Mouse (Mus musculus) cerebellum, adult 11-12 months (tissue): ENCODE measurements around the gene Sowaha.
A peak's percentile ranks its signal among the peaks of the same experiment; 100 is the strongest.
"Not testable (repeated sequence)": the region's sequence is repeated elsewhere in the genome, so short reads cannot be mapped to it uniquely, and the experiment has no call there.

Source experiments
- DNase-seq: peaks from one replicate; pipeline ENCODE4 v3.0.0; 2022

Gene Sowaha

GRCm38 (mm10) chr11:53431347-53432056, 48.6 kb downstream of the Sowaha start:
- DNase-seq = no peak

- DNase-seq = peak; percentile 100
Observed at GRCm38 (mm10) chr11:53430670-53431346, 49.3 kb downstream of the Sowaha start, which contains the start of the genes Uqcrq and Gdf9. Gene Uqcrq (minus strand): TSS chr11:53430831. Gene Gdf9 (plus strand): TSS chr11:53431023.

- DNase-seq = no peak
Observed at GRCm38 (mm10) chr11:53430300-53430669, 49.8 kb downstream of the Sowaha start.

- DNase-seq = no peak
Observed at GRCm38 (mm10) chr11:53429182-53429581, 50.9 kb downstream of the Sowaha start.

GRCm38 (mm10) chr11:53428716-53429057, 51.4 kb downstream of the Sowaha start:
- DNase-seq = no peak

- DNase-seq = no peak
Observed at GRCm38 (mm10) chr11:53427993-53428715, 51.9 kb downstream of the Sowaha start.

GRCm38 (mm10) chr11:53426914-53427313, 53.2 kb downstream of the Sowaha start:
- DNase-seq = not testable (repeated sequence)
